Mouse (Mus musculus) heart, postnatal 36 days (tissue): Measurements from ENCODE around the gene Nemp2. TPM values are rescaled to one million over a fixed set of nuclear protein-coding genes. Genes with fewer than 3 reads are reported as not detected.
"Not testable (repeated sequence)": the region's sequence is repeated elsewhere in the genome, so short reads cannot be mapped to it uniquely, and the experiment has no call there.

Source experiments
- DNase-seq, 2 experiments: peaks; one replicate each; pipeline ENCODE4 v3.0.0; 2021 to 2022
- intact Hi-C: fragments of 180-260 bp; cut with DNase I; formaldehyde crosslinking; loops from one replicate; pipeline ENCODE4 v1.15.1; 2025
- total RNA-seq, 2 experiments: library from RNA; stranded (reverse); gene quantifications; 2 replicates each; pipeline ENCODE4 v1.2.3; 2021

Gene Nemp2
- total RNA-seq, 2 experiments from 2014 or later: 1.2 to 1.3 TPM

- no peak for DNase-seq
- intact Hi-C loops: no loop called here
Measured at GRCm38 (mm10) chr1:52652601-52653253, 22.2 kb downstream of the Nemp2 start.

- intact Hi-C loops: no loop called here
Measured at GRCm38 (mm10) chr1:52653366-52653765, 22.9 kb downstream of the Nemp2 start.

GRCm38 (mm10) chr1:52655153-52655552 lies 24.6 kb downstream of the Nemp2 start:
- DNase-seq: no peak
- intact Hi-C loops: no loop called here

More at GRCm38 (mm10) chr1:52653366-52653765, 22.9 kb downstream of the Nemp2 start:
- DNase-seq: no peak

- intact Hi-C loops: no loop called here
- DNase-seq: no peak
Measured at GRCm38 (mm10) chr1:52658160-52658559, 27.7 kb downstream of the Nemp2 start.

GRCm38 (mm10) chr1:52660278-52660677 lies 29.8 kb downstream of the Nemp2 start:
- intact Hi-C loops: no loop called here
- no peak for DNase-seq

GRCm38 (mm10) chr1:52660765-52661164 lies 30.3 kb downstream of the Nemp2 start:
- DNase-seq: no peak
- intact Hi-C loops: no loop called here

GRCm38 (mm10) chr1:52663228-52663627 lies 32.7 kb downstream of the Nemp2 start:
- no peak for DNase-seq
- intact Hi-C loops: no loop called here

- no peak for DNase-seq
- intact Hi-C loops: no loop called here
Measured at GRCm38 (mm10) chr1:52668743-52669323, 38.3 kb downstream of the Nemp2 start.

GRCm38 (mm10) chr1:52669931-52670330 lies 39.4 kb downstream of the Nemp2 start:
- no peak for DNase-seq
- intact Hi-C loops: no loop called here

- DNase-seq: no peak
- intact Hi-C loops: loop anchor here (5.0 kb wide), 1 partner anchor 51 kb away; the partner anchor contains the start of gene Mfsd6
Measured at GRCm38 (mm10) chr1:52675561-52676551, 45.4 kb downstream of the Nemp2 start.

- intact Hi-C loops: loop anchor here (5.0 kb wide), 1 partner anchor 51 kb away; the partner anchor contains the start of gene Mfsd6
- peak; percentile 61 to 67 for DNase-seq
Measured at GRCm38 (mm10) chr1:52676621-52677020, 46.1 kb downstream of the Nemp2 start.

- intact Hi-C loops: loop anchor here (5.0 kb wide), 1 partner anchor 36 kb away; no protein-coding TSS in a partner anchor
- no peak for DNase-seq
Measured at GRCm38 (mm10) chr1:52683550-52683949, 53.0 kb downstream of the Nemp2 start.

GRCm38 (mm10) chr1:52687636-52688035 lies 57.1 kb downstream of the Nemp2 start:
- intact Hi-C loops: no loop called here
- DNase-seq: no peak

GRCm38 (mm10) chr1:52694456-52694855 lies 64.0 kb downstream of the Nemp2 start:
- intact Hi-C loops, DNase-seq: not testable (repeated sequence)

Other genes with a start within 250 kb of the Nemp2 start
- 10 to 100 TPM; 20.2 to 27.4 TPM for gene Nab1, start 130.0 kb upstream of the Nemp2 start, total RNA-seq
- 10 to 100 TPM; 18.8 to 21.6 TPM for gene Mfsd6, start 96.8 kb downstream of the Nemp2 start, total RNA-seq
- gene Inpp1, start 187.0 kb downstream of the Nemp2 start, total RNA-seq: 10 to 100 TPM; 17.4 to 17.7 TPM
- 10 to 100 TPM; 77.8 to 88.4 TPM for gene Hibch, start 214.2 kb downstream of the Nemp2 start, total RNA-seq